Mouse (Mus musculus) limb, embryonic 15.5 days (tissue): ENCODE results near the gene Cetn4. TPM values are rescaled to one million over a fixed set of nuclear protein-coding genes. Genes with fewer than 3 reads are reported as not detected.

ENCODE experiments used
- ATAC-seq: fragments of 200-750 bp; cut with Nextera tagmentation; 2 replicates; pipeline ENCODE4 v1.8.0; 2017; ENCODE audit warnings: low read depth, moderate TSS enrichment; ENCODE audit not compliant: insufficient number of reproducible peaks, low FRiP score, low TSS enrichment
- H3K27ac ChIP-seq: fragments of 300-500 bp; sonication (generic); 2 replicates; pipeline ENCODE4 v1.5.1; 2015; ENCODE audit warnings: moderate library complexity, mild to moderate bottlenecking, inconsistent platforms
- H3K27me3 ChIP-seq: fragments of 300-500 bp; sonication (generic); 2 replicates; pipeline ENCODE4 v1.6.1; 2015; ENCODE audit warnings: inconsistent platforms
- H3K36me3 ChIP-seq: fragments of 300-500 bp; sonication (generic); 2 replicates; pipeline ENCODE4 v1.6.1; 2015; ENCODE audit warnings: inconsistent platforms
- H3K4me1 ChIP-seq: fragments of 300-500 bp; sonication (generic); 2 replicates; pipeline ENCODE4 v1.6.1; 2015; ENCODE audit warnings: inconsistent platforms
- H3K4me2 ChIP-seq: fragments of 300-500 bp; sonication (generic); 2 replicates; pipeline ENCODE4 v1.6.1; 2015; ENCODE audit warnings: mild to moderate bottlenecking, inconsistent platforms
- H3K4me3 ChIP-seq: fragments of 300-500 bp; sonication (generic); 2 replicates; pipeline ENCODE4 v1.5.1; 2015; ENCODE audit warnings: mild to moderate bottlenecking, inconsistent platforms
- H3K9ac ChIP-seq: fragments of 300-500 bp; sonication (generic); 2 replicates; pipeline ENCODE4 v1.6.1; 2015; ENCODE audit warnings: inconsistent platforms
- H3K9me3 ChIP-seq: fragments of 300-500 bp; sonication (generic); 2 replicates; pipeline ENCODE4 v1.6.1; 2016; ENCODE audit warnings: inconsistent platforms
- WGBS: fragments of 180-500 bp; shearing (Covaris S2); methylation state at CpG from one replicate; pipeline ENCODE4 v1.1.7; 2015; 5-methylcytosine and 5-hydroxymethylcytosine counted together
- polyA plus RNA-seq: library from polyadenylated mRNA; unstranded; fragments of >200 nt; fragmentation: Nextera tagmentation; extraction: Ambion mirVana; gene quantifications from 2 replicates; pipeline ENCODE4 v1.2.1, GENCODE M21; 2015

The Cetn4 gene
- polyA plus RNA-seq, 1 experiment from 2014 or later: 3.5 TPM

- H3K4me2 ChIP-seq: no peak overlapping the region
- H3K36me3 ChIP-seq: no peaks in the 10 kb centered on the region
- no peak overlapping the region for H3K9ac ChIP-seq
- no peaks in the 10 kb centered on the region for H3K4me1 ChIP-seq
- no peak overlapping the region for H3K4me3 ChIP-seq
- no peak for ATAC-seq
- no peak overlapping the region for H3K27ac ChIP-seq
- H3K27me3 ChIP-seq: no peaks in the 10 kb centered on the region
- H3K9me3 ChIP-seq: no peaks in the 10 kb centered on the region
- whole genome bisulfite sequencing: 42% methylated on average over 10 of the region's 10 CpGs
Measured at GRCm38 (mm10) chr3:37259331-37259999, 53.0 kb downstream of the Cetn4 start.

GRCm38 (mm10) chr3:37257776-37258175 lies 54.7 kb downstream of the Cetn4 start:
- Histone ChIP-seq H3K4me1 (no peaks in the 10 kb centered on the region), H3K27me3 (no peaks in the 10 kb centered on the region), H3K36me3 (no peaks in the 10 kb centered on the region), H3K9ac (no peak overlapping the region), H3K4me2 (no peak overlapping the region), H3K9me3 (no peaks in the 10 kb centered on the region), H3K4me3 (no peak overlapping the region), H3K27ac (no peak overlapping the region)
- ATAC-seq: no peak
- WGBS: 86% methylated on average over 15 of the region's 15 CpGs

Other genes starting within 250 kb of the Cetn4 start
- 0.37 and 0.46 TPM in 2 replicates for gene Adad1, start 249.2 kb downstream of the Cetn4 start, polyA plus RNA-seq
- gene Il2, start 186.7 kb downstream of the Cetn4 start, polyA plus RNA-seq: 0.21 and 0.36 TPM in 2 replicates
- not detected in 2 replicates for gene Il21, start 80.1 kb downstream of the Cetn4 start, polyA plus RNA-seq
- gene Bbs12, start 154 bp downstream of the Cetn4 start, polyA plus RNA-seq: 6.7 and 8.0 TPM in 2 replicates
- gene Fgf2, start 35.6 kb upstream of the Cetn4 start, polyA plus RNA-seq: 5.6 and 7.5 TPM in 2 replicates
- gene Spata5, start 107.2 kb upstream of the Cetn4 start, polyA plus RNA-seq: 33.9 and 36.1 TPM in 2 replicates
- 4.9 and 5.0 TPM in 2 replicates for gene Nudt6, start 107.5 kb upstream of the Cetn4 start, polyA plus RNA-seq